Mouse (Mus musculus) neural tube, embryonic 15.5 days (tissue): ENCODE results near the gene Dhps. TPM values are rescaled to one million over a fixed set of nuclear protein-coding genes. Genes with fewer than 3 reads are reported as not detected.

Experiments used
- ATAC-seq: fragments of 200-750 bp; cut with Nextera tagmentation; 2 replicates; pipeline ENCODE4 v1.8.0; 2017; ENCODE audit warnings: mild to moderate bottlenecking, moderate TSS enrichment, moderate library complexity; ENCODE audit not compliant: low FRiP score
- H3K27ac ChIP-seq: fragments of 300-500 bp; sonication (generic); replicated peaks from 2 replicates; pipeline ENCODE4 v1.5.1; 2015; ENCODE audit warnings: mild to moderate bottlenecking, inconsistent platforms
- H3K27me3 ChIP-seq: fragments of 300-500 bp; sonication (generic); replicated peaks from 2 replicates; pipeline ENCODE4 v1.6.1; 2015; ENCODE audit warnings: inconsistent platforms
- H3K36me3 ChIP-seq: fragments of 300-500 bp; sonication (generic); 2 replicates; pipeline ENCODE4 v1.6.1; 2015; ENCODE audit warnings: inconsistent platforms
- H3K4me1 ChIP-seq: fragments of 300-500 bp; sonication (generic); 2 replicates; pipeline ENCODE4 v1.6.1; 2015; ENCODE audit warnings: inconsistent platforms
- H3K4me2 ChIP-seq: fragments of 300-500 bp; sonication (generic); 2 replicates; pipeline ENCODE4 v1.6.1; 2015; ENCODE audit warnings: inconsistent platforms, mild to moderate bottlenecking, moderate library complexity
- H3K4me3 ChIP-seq: fragments of 300-500 bp; sonication (generic); replicated peaks from 2 replicates; pipeline ENCODE4 v1.5.1; 2015; ENCODE audit warnings: mild to moderate bottlenecking, inconsistent platforms
- H3K9ac ChIP-seq: fragments of 300-500 bp; sonication (generic); replicated peaks from 2 replicates; pipeline ENCODE4 v1.6.1; 2015; ENCODE audit warnings: mild to moderate bottlenecking, inconsistent platforms
- H3K9me3 ChIP-seq: fragments of 300-500 bp; sonication (generic); replicated peaks from 2 replicates; pipeline ENCODE4 v1.6.1; 2016; ENCODE audit warnings: inconsistent platforms
- WGBS: fragments of 180-500 bp; shearing (Covaris S2); methylation state at CpG from one replicate; pipeline ENCODE4 v1.1.7; 2015; ENCODE audit warnings: mixed read lengths; 5-methylcytosine and 5-hydroxymethylcytosine counted together
- polyA plus RNA-seq: library from polyadenylated mRNA; unstranded; fragments of >200 nt; fragmentation: Nextera tagmentation; extraction: Ambion mirVana; gene quantifications from 2 replicates; pipeline ENCODE4 v1.2.1, GENCODE M21; 2015

Dhps gene
- polyA plus RNA-seq, 1 experiment from 2014 or later: 117 TPM

DNA sequence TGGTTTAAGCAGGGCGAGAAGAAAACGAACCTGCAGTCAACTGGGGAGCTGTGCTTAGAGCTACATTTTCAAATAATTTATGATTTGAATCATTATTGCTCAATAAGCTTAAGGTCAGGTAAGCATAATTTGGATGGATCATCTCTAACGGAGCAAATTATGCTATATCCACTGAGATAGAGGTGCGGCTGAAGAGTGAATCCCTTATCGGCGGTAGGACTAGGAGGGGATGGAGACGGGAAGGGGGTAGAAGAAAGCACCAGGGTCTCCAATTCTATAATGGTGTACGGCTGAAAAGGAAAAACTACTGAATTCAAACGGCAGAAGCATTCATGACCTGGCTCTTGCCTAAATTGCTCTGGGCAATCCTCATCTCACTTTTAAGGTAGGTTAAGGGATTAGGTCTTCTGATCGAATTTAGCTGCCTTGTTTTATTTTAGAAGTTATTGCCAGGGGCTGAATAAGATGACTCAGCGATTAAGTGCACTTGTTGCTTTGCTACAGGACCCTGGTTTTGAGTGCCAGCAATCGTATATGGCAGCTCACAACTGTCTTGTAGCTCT is 36.3 kb upstream of the Dhps start:
- Histone ChIP-seq H3K27ac (peak overlapping the region; percentile 98), H3K4me1 (peaks cover 39% of the 10 kb centered on the region), H3K4me2 (peak overlapping the region; percentile 90), H3K4me3 (peak overlapping the region; percentile 77), H3K27me3 (no peaks in the 10 kb centered on the region), H3K9me3 (no peaks in the 10 kb centered on the region), H3K9ac (peak overlapping the region; percentile 66; the same call in 1 of the 2 replicates), H3K36me3 (peaks cover 29% of the 10 kb centered on the region)
- ATAC-seq: no peak
- 7% methylated on average over 12 of the region's 12 CpGs for WGBS

DNA sequence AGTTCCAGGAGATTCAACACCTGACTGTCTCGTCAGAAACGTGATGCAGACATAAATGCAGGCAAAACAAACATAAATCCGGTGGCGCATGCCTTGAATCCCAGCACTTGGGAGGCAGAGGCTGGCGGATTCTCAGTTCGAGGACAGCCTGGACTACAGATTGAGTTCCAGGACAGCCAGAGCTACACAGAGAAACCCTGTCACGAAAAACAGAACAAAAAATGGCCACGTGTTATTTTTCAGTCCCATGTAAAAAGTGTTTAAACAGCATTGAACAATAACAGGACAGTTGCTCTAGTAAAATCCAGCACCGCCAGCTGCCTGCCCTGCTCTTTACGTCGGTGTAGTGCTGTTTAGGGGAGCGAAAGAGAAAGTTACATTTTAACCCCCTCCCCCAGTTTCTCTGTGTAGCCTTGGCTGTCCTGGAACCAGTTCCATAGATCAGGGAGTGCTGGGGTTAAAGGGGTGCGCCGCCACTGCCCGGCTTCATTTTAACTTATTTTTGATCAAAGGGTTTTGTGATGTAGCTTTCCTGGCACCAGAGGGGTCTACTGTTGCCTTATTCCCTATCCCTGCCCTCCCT is 35.7 kb upstream of the Dhps start:
- Histone ChIP-seq H3K4me3 (peak overlapping the region; percentile 77), H3K4me2 (peak overlapping the region; percentile 90), H3K27ac (peak overlapping the region; percentile 98), H3K9ac (peak overlapping the region; percentile 66), H3K36me3 (peaks cover 29% of the 10 kb centered on the region), H3K4me1 (peaks cover 45% of the 10 kb centered on the region), H3K27me3 (no peaks in the 10 kb centered on the region), H3K9me3 (no peaks in the 10 kb centered on the region)
- under 1% methylated on average over 15 of the region's 15 CpGs for WGBS
- ATAC-seq: peak; percentile 4

DNA sequence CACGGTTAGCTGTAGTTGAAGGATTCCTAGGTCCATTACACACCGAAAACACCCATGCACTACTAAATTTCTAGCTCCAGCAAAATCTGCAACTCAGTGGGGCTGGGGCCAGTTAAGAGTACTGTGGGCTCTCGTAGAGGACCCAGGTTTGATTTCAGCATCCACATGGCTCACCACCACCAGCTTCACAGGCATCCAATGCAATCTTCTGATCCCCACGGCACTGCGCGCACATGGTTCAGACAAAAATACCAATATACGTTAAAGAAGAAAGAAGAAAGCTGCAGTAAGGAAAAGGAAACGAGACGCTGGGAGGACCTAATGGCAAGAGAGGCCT is 35.2 kb upstream of the Dhps start:
- Histone ChIP-seq H3K27ac (peak overlapping the region; percentile 98), H3K4me1 (peaks cover 47% of the 10 kb centered on the region), H3K4me3 (peak overlapping the region; percentile 77), H3K4me2 (peak overlapping the region; percentile 90), H3K27me3 (no peaks in the 10 kb centered on the region), H3K9me3 (no peaks in the 10 kb centered on the region), H3K9ac (peak overlapping the region; percentile 66), H3K36me3 (peaks cover 30% of the 10 kb centered on the region)
- peak; percentile 60 for ATAC-seq
- 0% methylated on average over 9 of the region's 9 CpGs for WGBS

DNA sequence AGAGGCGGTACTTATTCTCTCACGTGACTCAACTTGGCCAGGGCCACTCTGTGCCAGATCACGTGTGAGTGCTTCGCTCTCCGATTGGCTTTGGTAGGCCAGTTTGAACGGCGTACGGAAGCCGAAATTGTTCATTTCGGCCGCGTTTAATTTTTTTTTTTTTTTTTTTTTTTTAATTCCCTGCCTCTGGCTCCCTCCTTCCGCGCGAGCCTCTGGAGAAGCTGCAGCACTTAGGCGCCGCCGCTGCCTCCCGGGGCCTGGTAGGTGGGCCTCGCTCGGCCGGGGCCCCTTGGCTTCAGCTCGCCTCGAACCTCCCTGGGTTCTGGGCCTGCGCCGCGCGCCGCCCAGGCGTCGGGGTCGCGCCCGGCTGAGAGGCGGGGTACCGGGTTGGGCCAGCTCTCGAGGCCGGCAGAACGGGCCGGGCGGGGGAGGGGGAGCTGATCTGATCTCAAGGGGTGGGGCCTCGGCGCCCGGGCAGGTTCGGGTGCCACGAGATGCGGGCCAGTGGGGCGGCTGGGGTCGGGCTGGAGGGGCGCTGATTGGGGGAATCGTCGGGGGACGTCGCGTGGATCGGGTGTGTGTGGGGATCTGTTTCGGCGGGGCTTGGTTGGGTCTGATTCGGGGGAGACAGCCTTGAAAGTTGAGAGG is 34.7 kb upstream of the Dhps start, which contains the start of gene Tnpo2:
Gene Tnpo2 (plus strand): TSS at position 198 of the 648 bp plus-strand sequence.
- Histone ChIP-seq H3K36me3 (peaks cover 29% of the 10 kb centered on the region), H3K4me2 (peak within 1 kb of the TSS; percentile 90), H3K27me3 (no peaks in the 10 kb centered on the region), H3K4me1 (peaks cover 47% of the 10 kb centered on the region), H3K9me3 (no peaks in the 10 kb centered on the region), H3K4me3 (peak within 1 kb of the TSS; percentile 77), H3K9ac (peak within 1 kb of the TSS; percentile 84), H3K27ac (peak within 1 kb of the TSS; percentile 98)
- under 1% methylated on average over 59 of the region's 59 CpGs for WGBS
- peak; percentile 92 for ATAC-seq

DNA sequence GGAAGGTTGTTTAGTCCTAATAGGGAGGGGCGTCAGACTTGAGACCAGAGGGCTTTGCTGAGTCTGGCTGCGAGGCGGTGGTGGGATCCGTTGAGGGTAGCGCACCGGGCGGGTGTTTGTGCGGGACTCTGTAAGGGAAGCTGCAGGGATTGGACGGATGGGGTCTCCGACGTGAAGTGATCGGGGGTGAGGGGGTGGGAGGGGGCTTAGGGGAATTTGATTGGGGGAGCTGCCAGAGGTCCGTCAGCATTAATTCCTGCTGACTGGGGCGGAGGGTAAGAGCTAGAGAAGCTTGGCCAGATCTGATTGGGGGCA is 34.2 kb upstream of the Dhps start:
- no peaks in the 10 kb centered on the region for H3K9me3 ChIP-seq
- H3K4me1 ChIP-seq: peaks cover 47% of the 10 kb centered on the region
- H3K4me2 ChIP-seq: peak overlapping the region; percentile 90
- H3K36me3 ChIP-seq: peaks cover 24% of the 10 kb centered on the region
- peak overlapping the region; percentile 84 for H3K9ac ChIP-seq
- no peaks in the 10 kb centered on the region for H3K27me3 ChIP-seq
- WGBS: 2% methylated on average over 14 of the region's 14 CpGs
- ATAC-seq: peak; percentile 61
- peak overlapping the region; percentile 98 for H3K27ac ChIP-seq
- peak overlapping the region; percentile 77 for H3K4me3 ChIP-seq

DNA sequence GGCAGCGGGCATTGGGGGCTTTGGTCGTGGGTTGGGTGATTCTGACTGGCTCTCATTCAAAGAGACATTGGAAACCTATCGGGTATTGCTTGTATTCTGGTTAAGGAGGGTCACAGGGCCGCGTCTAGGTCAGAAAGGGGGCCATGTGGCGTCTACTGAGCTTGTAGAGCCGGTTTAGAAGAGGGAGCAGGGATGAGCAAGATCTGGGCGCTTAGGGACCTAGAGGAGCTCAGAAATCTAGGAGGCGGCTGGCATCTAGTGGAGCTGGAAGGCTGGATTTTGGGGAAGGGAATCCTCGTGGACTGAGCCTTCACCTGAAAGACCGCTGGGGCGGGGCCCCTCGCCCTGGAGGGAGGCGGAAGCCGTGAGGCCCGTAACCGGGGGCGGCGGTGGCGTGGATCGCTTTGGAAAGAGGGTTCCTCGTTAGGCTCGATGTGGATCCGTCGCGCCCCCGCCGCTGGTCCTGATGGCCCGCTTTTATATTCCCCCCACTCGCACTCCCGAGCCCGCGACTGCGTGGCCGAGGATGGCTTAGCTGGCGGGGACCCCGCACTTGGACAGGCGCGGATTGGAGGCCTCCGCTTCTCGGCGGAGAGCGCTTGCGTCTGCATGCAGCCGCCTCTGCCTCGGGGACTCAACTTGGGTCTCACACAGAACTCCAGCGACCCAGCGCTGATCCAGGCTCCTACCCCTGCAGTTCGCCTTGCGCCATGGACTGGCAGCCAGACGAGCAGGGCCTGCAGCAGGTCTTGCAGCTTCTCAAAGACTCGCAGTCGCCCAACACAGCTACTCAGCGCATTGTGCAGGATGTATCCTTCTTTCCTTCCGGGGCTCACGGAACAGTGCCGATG is 33.7 kb upstream of the Dhps start:
- WGBS: under 1% methylated on average over 55 of the region's 57 CpGs
- peak overlapping the region; percentile 98 for H3K27ac ChIP-seq
- ATAC-seq: peak; percentile 26

DNA sequence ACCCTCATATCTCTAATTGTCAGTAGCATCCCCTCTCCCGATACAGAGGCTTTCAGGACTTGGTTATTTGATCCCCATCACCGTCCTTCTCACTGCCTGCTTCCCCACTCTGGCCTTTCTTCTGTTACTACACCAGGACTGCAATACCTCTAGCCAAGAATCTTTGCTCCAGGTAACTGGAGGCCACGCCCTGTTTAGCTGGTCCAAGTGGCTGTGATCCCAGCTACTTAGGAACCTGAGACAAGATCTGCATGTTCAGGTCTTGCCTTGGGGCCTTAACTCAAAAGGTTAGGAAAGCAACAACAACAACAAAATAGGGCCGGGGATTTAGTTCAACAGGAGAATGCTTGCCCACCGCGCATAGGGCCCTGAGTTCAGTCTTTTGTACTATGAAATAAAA is 27.9 kb upstream of the Dhps start:
- no peaks in the 10 kb centered on the region for H3K27me3 ChIP-seq
- H3K4me1 ChIP-seq: peaks cover 24% of the 10 kb centered on the region
- no peak overlapping the region for H3K27ac ChIP-seq
- no peak overlapping the region for H3K9ac ChIP-seq
- H3K4me3 ChIP-seq: no peak overlapping the region
- ATAC-seq: no peak
- WGBS: 96% methylated on average over 6 of the region's 6 CpGs
- no peaks in the 10 kb centered on the region for H3K9me3 ChIP-seq
- H3K36me3 ChIP-seq: peaks cover 74% of the 10 kb centered on the region
- no peak overlapping the region for H3K4me2 ChIP-seq

More for the DNA sequence above, 33.7 kb upstream of the Dhps start:
- Histone ChIP-seq H3K9ac (peak overlapping the region; percentile 84), H3K4me2 (peak overlapping the region; percentile 90), H3K4me3 (peak overlapping the region; percentile 77), H3K36me3 (peaks cover 24% of the 10 kb centered on the region), H3K4me1 (peaks cover 47% of the 10 kb centered on the region), H3K27me3 (no peaks in the 10 kb centered on the region), H3K9me3 (no peaks in the 10 kb centered on the region)

DNA sequence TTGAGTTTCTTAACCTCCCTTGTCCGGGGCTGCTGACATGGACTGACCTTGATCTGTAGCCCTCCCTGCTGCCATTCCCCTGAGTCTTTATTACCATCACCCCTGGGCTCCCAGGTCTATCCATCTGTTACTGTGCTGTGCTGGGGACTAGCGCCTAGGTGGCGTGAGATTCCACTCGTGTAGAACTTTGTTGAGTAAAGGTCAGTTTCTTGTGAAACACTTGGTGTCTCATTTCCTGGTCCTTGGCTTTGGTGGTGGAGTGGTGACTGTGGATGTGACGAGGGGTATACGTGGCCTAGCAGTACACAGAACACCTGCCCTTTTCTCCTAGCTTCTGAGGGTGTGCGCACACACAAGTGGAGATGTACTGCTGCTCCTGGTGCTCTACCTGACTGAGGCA is 14.2 kb upstream of the Dhps start:
- Histone ChIP-seq H3K9ac (no peak overlapping the region), H3K27ac (no peak overlapping the region), H3K9me3 (no peaks in the 10 kb centered on the region), H3K4me2 (no peak overlapping the region), H3K27me3 (no peaks in the 10 kb centered on the region), H3K4me3 (no peak overlapping the region), H3K36me3 (peaks cover 44% of the 10 kb centered on the region), H3K4me1 (peaks cover 19% of the 10 kb centered on the region)
- 82% methylated on average over 7 of the region's 7 CpGs for WGBS
- ATAC-seq: no peak

DNA sequence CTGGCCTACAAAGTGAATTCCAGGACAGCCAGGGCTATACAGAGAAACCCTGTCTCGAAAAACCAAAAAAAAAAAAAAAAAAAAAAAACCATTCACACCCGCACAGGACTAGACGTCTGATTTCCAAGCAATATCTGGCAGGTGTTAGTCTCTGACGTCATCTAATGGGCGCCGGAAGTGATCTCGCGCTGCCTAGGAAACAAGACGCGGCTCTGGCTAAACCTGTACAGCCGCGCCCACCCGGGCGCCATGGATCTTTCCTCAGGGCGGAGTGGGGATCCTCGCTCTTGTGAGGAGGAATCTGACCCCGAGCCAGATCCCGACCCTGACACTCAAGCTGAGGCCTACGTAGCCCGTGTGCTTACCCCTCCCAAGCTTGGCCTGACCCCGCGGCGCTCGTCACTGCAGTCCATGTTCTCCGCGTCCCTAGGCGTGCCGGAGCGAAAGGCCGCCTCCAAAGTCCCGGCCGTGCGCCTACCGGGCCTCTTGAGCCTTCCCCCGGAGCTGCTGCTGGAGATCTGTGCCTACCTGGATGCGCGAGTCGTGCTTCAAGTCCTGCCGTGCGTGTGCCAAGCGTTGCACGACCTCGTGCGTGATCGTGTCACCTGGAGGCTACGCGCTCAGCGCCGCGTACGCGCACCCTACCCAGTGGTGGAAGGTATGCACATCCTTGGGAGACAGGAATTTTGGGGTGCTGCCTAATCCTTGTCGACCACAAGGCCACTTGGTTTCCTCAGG is 11.5 kb upstream of the Dhps start, which contains the start of gene Fbxw9:
Gene Fbxw9 (plus strand): TSS at position 177 of the 738 bp plus-strand sequence.
- no peaks in the 10 kb centered on the region for H3K27me3 ChIP-seq
- H3K9ac ChIP-seq: peak within 1 kb of the TSS; percentile 81
- peaks cover 21% of the 10 kb centered on the region for H3K4me1 ChIP-seq
- no peaks in the 10 kb centered on the region for H3K9me3 ChIP-seq
- H3K4me2 ChIP-seq: peak within 1 kb of the TSS; percentile 83
- peak; percentile 95 for ATAC-seq
- 1% methylated on average over 53 of the region's 53 CpGs for WGBS
- H3K4me3 ChIP-seq: peak within 1 kb of the TSS; percentile 95
- H3K27ac ChIP-seq: peak within 1 kb of the TSS; percentile 78
- peaks cover 30% of the 10 kb centered on the region for H3K36me3 ChIP-seq

DNA sequence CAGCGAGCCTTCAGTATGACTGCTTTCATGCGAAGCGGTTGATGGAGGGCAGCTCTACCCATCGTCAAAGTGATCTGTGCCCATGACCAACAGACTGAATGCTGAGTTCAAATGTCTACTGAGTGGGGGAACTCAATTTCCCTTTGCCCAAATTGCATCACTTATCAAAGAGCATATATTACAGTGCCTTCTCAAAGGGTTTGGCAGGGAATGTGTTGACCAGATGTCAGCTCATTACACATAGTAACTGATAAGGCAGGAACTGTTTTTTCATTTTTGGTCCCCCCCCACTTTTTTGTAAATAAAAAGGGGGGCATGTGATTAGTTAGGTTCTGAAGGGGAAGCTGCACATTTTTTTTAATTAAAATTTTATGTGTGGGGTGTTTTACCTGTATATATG is 9.0 kb upstream of the Dhps start:
- Histone ChIP-seq H3K36me3 (peaks cover 38% of the 10 kb centered on the region), H3K4me2 (no peak overlapping the region)
- 96% methylated on average over 4 of the region's 4 CpGs for WGBS

DNA sequence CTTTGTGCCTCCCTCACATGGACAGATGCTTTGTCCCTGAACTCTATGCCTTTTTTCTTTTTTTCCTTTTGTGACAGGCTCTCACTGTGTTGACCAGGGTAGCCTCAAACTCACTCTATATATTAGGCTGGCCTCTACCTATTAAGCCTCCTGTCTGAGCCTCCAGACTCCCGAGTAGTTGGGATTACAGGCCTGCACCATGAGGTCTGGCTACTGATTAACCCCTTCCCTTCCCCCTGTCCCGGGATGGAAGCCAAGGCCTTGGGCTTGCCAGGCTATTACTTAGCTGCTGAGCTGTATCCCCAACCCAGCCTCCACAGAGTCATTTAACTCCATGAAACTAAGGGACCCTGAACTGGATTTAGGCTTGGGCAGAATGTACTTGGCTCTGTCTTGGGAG is 6.3 kb upstream of the Dhps start:
- no peak overlapping the region for H3K4me3 ChIP-seq
- H3K9ac ChIP-seq: no peak overlapping the region
- no peak overlapping the region for H3K27ac ChIP-seq
- H3K9me3 ChIP-seq: no peaks in the 10 kb centered on the region
- no peak overlapping the region for H3K4me2 ChIP-seq
- H3K36me3 ChIP-seq: peaks cover 51% of the 10 kb centered on the region
- H3K27me3 ChIP-seq: no peaks in the 10 kb centered on the region
- WGBS: 38% methylated on average over 2 of the region's 2 CpGs
- peaks cover 21% of the 10 kb centered on the region for H3K4me1 ChIP-seq
- no peak for ATAC-seq

More for the DNA sequence above, 9.0 kb upstream of the Dhps start:
- Histone ChIP-seq H3K4me3 (no peak overlapping the region), H3K4me1 (peaks cover 21% of the 10 kb centered on the region), H3K9me3 (no peaks in the 10 kb centered on the region), H3K27me3 (no peaks in the 10 kb centered on the region), H3K27ac (no peak overlapping the region), H3K9ac (no peak overlapping the region)
- ATAC-seq: no peak
